Mouse (Mus musculus): ENCODE results near the gene Naa20.
A peak's percentile ranks its signal among the peaks of the same experiment; 100 is the strongest.

The Naa20 gene

DNA sequence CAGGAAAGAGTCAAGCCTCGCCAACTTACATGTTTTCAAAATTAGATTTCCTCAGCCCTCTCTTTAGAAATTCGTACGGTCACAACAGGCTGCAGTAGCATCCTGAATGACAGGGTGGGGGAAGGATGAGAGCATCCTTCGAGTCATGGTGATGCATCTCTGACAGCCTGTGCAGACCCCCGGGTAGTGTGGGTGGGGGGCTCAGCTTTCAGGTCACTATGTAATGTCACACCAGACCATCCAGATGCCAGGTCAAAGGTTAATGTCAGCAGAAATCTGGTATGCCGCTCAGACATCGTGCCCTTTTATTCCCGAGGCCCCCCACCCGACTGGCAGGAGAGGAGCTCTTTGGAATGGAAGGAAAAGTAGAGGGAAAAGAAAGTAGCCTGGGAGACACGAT is 48.3 kb downstream of the Naa20 start:
- DNase-seq (ENCODE audit: low read depth, low spot score) = no peak

GRCm38 (mm10) chr2:145952726-145953125 is 50.8 kb downstream of the Naa20 start:
- no peak for DNase-seq (ENCODE audit: low read depth, low spot score)

DNA sequence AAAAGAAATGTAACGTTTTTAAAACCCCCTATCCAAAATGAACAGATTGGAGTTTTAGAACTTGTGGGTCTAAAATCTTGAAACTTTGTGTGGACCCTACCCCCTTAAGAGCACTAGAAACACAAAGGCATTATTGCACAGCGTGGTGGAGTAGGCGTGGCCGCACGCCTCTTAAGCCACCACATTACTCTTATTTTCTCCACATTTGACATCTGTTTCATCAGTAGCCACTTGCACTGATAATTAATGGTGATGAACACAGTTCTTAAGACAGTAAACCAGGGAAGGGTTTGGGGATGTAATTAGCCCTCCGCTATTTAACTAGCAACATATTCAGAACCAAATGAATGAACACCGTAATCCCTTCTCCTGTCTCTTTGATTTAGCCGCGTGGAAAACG is 53.9 kb downstream of the Naa20 start:
- no peak for DNase-seq (ENCODE audit: low read depth, low spot score)

GRCm38 (mm10) chr2:145956318-145956717 is 54.4 kb downstream of the Naa20 start:
- DNase-seq (ENCODE audit: low read depth, low spot score) = no peak

DNA sequence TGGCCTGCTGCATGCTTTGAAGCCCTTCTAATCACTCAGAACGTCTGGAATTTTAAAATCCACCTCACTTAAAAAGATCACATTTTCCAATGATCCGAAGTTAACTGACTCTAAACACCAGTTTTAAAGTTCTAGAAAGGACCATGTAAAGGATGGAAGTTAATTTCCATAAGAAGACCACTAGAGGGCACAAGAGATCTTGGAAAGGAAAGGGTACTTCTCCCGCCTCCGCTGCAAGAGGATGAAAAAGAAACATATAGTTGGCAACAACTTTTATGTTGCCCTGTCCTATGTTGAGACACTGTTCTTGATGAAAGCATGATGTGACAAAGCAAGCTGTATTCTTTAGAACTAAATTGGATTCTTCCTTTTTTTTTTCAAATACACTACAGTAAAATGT is 55.6 kb downstream of the Naa20 start:
- peak; percentile 68 for DNase-seq (ENCODE audit: low read depth, low spot score)

DNA sequence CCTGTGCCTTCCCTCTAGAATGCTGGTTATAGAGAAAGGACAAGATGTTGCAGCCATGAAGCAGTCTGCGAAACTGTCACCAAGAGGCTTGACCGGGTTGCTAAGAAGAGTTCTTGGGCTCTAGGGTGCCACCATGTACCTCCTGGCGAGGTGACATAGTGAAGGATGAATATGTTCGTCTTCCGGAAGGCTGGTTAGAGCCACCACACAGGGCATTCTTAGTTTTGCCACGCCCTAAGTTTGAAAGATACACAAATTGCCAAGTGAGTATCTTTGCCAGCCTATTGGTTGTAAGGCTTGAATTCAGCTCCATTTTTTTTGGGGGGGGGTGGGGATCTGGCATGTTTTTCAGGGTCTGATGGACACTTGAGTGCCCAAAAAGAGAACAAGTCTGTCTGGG is 56.2 kb downstream of the Naa20 start:
- no peak for DNase-seq (ENCODE audit: low read depth, low spot score)

DNA sequence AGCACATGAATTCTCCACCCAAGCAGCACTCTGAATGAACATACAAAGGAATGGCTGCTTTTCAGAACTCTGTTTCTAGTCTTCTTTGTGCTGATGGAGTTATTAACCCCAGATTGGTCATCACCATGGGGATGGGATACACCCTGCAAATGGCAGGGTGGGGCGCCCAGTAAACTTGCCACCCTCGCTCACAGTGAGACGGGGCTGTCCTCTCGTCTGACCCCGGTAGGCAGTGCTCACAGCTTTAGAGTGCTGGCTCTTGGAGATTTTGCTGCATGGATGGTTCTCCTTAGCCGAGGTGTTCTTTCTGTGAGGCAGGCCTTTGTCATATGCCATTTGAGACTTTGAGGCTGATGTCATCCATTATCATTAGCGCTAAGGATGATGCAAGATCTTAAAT is 56.7 kb downstream of the Naa20 start:
- no peak for DNase-seq (ENCODE audit: low read depth, low spot score)

GRCm38 (mm10) chr2:145961861-145962260 is 60.0 kb downstream of the Naa20 start:
- DNase-seq (ENCODE audit: low read depth, low spot score) = no peak
